Mouse (Mus musculus) kidney, embryonic 16.5 days (tissue): ENCODE measurements around the gene 4930524B15Rik. TPM values are rescaled to one million over a fixed set of nuclear protein-coding genes. Genes with fewer than 3 reads are reported as not detected.
"Not testable (repeated sequence)": the region's sequence is repeated elsewhere in the genome, so short reads cannot be mapped to it uniquely, and the experiment has no call there.

Source experiments
- ATAC-seq: fragments of 200-750 bp; cut with Nextera tagmentation; 2 replicates; pipeline ENCODE4 v1.8.0; 2017; ENCODE audit warnings: moderate TSS enrichment; ENCODE audit not compliant: low FRiP score, low TSS enrichment
- H3K27ac ChIP-seq: fragments of 300-500 bp; sonication (generic); 2 replicates; pipeline ENCODE4 v1.5.1; 2014; ENCODE audit warnings: low read length
- H3K27me3 ChIP-seq: fragments of 300-500 bp; sonication (generic); 2 replicates; pipeline ENCODE4 v1.6.1; 2014; ENCODE audit warnings: low read length, control low read depth, mixed read lengths; ENCODE audit not compliant: insufficient read depth
- H3K36me3 ChIP-seq: fragments of 300-500 bp; sonication (generic); 2 replicates; pipeline ENCODE4 v1.6.1; 2014; ENCODE audit warnings: low read length, control low read depth, mixed read lengths; ENCODE audit not compliant: insufficient read depth
- H3K4me1 ChIP-seq: fragments of 300-500 bp; sonication (generic); 2 replicates; pipeline ENCODE4 v1.6.1; 2014; ENCODE audit warnings: low read length, control low read depth, mixed read lengths; ENCODE audit not compliant: insufficient read depth
- H3K4me2 ChIP-seq: fragments of 300-500 bp; sonication (generic); replicated peaks from 2 replicates; pipeline ENCODE4 v1.6.1; 2014; ENCODE audit warnings: low read depth, low read length
- H3K4me3 ChIP-seq: fragments of 300-500 bp; sonication (generic); 2 replicates; pipeline ENCODE4 v1.5.1; 2014; ENCODE audit warnings: mild to moderate bottlenecking, low read length
- H3K9ac ChIP-seq: fragments of 300-500 bp; sonication (generic); replicated peaks from 2 replicates; pipeline ENCODE4 v1.6.1; 2014; ENCODE audit warnings: low read length
- H3K9me3 ChIP-seq: fragments of 300-500 bp; sonication (generic); 2 replicates; pipeline ENCODE4 v1.6.1; 2016; ENCODE audit warnings: low read length, control low read depth
- WGBS: fragments of 180-500 bp; shearing (Covaris S2); extraction: QIAGEN DNeasy Blood & Tissue Kit; methylation state at CpG from one replicate; pipeline ENCODE4 v1.1.7; 2014; 5-methylcytosine and 5-hydroxymethylcytosine counted together
- polyA plus RNA-seq: library from polyadenylated mRNA; unstranded; fragments of >200 nt; fragmentation: Nextera tagmentation; extraction: Ambion mirVana; gene quantifications from 2 replicates; pipeline ENCODE4 v1.2.1, GENCODE M21; 2015

4930524B15Rik gene
- polyA plus RNA-seq, 1 experiment from 2014 or later = not detected

DNA sequence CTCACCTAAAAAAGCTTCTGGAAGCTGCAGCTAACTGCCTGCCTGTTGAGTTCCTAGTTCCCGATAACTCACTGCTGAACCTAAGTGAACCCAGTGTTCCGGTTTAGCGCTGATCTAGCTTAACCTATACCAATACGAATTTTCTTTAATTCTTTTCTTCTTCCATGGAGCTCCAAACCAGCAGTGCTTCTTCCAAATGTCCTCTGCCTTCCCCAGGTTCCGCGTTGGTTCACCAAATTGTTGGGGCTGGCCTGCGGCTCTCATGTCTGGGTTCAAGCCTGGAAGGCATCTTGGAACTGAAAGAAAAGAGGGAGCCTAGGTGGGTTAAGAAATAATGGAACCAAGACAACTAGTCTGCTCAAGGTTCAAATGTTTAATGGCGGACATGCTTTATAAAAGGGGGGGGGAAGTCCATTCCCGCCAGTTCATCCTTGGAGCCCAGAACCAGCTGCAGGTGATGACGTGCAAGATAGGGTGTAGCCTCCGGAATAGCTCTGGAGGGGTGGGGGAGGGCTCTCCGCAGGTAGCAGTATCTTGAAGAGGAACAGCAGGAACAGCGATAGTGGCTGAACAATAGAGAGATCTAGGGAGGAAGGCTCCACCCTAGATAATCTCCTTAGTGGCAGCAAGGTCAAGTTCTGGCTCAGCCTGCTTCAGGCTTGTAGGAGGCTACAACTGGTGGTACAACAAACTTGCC, 17.0 kb downstream of the 4930524B15Rik start:
- WGBS = 87% methylated on average over 13 of the region's 13 CpGs
- not testable (repeated sequence) for H3K27me3 ChIP-seq, H3K9me3 ChIP-seq, ATAC-seq, H3K4me3 ChIP-seq, H3K9ac ChIP-seq, H3K27ac ChIP-seq, H3K4me2 ChIP-seq, H3K4me1 ChIP-seq, H3K36me3 ChIP-seq

DNA sequence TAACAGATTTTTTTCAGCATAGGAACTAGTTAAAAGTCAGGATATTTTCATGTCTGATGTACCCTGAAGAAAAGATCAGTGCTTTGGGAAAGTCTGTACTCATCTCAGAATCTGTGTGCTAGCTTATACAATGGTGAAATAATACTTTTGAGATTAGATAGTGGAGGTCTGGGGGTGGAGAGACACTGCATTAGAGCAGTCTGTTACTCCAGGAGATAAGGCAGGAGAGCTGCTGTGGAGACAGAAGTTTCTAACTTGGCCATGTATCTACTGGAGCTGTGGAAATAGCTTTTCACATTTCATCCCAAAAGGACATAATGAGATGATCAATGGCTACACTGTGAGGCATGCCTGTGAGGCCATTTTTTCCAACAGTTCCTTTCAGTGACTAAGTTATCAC, 17.9 kb downstream of the 4930524B15Rik start:
- H3K9me3 ChIP-seq = peaks cover 7% of the 10 kb centered on the region; the same call in 1 of the 2 replicates
- H3K36me3 ChIP-seq = no peaks in the 10 kb centered on the region
- no peaks in the 10 kb centered on the region for H3K27me3 ChIP-seq
- no peaks in the 10 kb centered on the region for H3K4me1 ChIP-seq
- H3K4me3 ChIP-seq = no peak overlapping the region
- no peak overlapping the region for H3K9ac ChIP-seq
- no peak for ATAC-seq
- H3K4me2 ChIP-seq = no peak overlapping the region
- no peak overlapping the region for H3K27ac ChIP-seq

DNA sequence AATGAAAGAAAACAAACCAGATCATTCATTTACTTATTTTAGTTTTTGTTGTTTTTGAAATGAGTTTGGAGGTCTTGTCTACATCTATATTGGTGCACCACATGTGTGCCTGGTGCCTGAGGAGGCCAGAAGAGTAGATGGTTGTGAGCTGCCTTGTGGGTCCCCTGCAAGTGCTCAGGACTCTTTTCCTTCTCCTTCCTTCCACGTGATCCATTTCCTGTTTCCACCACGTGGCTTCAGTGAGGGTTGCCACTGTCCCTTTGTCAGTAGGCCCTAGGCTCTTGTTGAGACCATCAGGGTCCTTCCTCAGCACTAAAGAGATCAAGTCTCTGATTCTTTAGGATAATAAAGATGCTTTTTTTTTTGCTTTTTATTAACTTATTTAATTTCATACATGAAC, 19.4 kb downstream of the 4930524B15Rik start:
- peaks cover 4% of the 10 kb centered on the region; the same call in 1 of the 2 replicates for H3K9me3 ChIP-seq
- H3K4me3 ChIP-seq = no peak overlapping the region
- no peaks in the 10 kb centered on the region for H3K4me1 ChIP-seq
- no peak overlapping the region for H3K9ac ChIP-seq
- H3K4me2 ChIP-seq = no peak overlapping the region
- no peaks in the 10 kb centered on the region for H3K27me3 ChIP-seq
- no peaks in the 10 kb centered on the region for H3K36me3 ChIP-seq
- ATAC-seq = no peak
- H3K27ac ChIP-seq = no peak overlapping the region
- 62% methylated on average over 2 of the region's 2 CpGs for WGBS

DNA sequence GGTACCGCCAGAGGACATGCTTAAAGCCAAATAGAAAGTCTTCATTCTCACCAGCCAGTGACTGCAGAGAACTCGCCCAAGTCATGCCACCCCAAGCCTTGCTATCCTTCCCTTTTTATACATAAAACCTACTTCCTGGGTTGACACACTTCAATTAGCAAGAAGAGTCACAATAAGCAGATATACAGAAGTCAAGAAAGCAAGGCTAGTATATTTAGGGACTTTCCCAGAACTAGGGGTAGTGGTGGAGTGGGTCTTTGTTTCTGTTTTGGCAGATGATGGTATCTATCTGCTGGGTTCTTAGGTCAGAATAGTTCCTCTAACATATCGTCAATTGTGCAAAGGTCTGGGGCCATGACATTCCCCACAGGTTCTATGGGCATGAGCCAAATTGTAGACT, 27.1 kb downstream of the 4930524B15Rik start:
- no peaks in the 10 kb centered on the region for H3K27me3 ChIP-seq
- ATAC-seq = no peak
- H3K9ac ChIP-seq = no peak overlapping the region
- no peak overlapping the region for H3K27ac ChIP-seq
- H3K4me2 ChIP-seq = no peak overlapping the region
- WGBS = 94% methylated on average over 3 of the region's 3 CpGs
- H3K36me3 ChIP-seq = no peaks in the 10 kb centered on the region
- H3K4me3 ChIP-seq = no peak overlapping the region
- no peaks in the 10 kb centered on the region for H3K4me1 ChIP-seq
- no peaks in the 10 kb centered on the region for H3K9me3 ChIP-seq

DNA sequence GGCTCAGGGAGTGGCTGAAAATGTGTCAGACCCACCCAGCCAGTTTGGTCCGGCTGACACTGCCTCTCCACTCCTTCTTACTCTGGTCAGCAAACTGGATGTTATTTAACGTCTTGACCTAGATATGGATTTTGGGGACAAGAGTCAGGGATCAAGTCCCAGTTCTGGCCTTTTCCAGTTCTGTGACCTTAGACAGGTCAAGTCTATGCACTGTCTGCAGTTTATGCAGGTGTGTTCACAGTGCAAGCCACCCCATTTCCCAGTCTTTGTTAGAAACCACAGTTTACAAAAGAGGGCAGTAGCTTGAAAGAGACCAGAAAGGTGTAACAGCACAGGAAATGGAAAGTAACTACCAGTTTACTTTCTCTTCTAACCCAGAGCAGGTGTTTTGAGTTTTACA, 34.3 kb downstream of the 4930524B15Rik start:
- Histone ChIP-seq H3K4me1 (peaks cover 18% of the 10 kb centered on the region), H3K9me3 (no peaks in the 10 kb centered on the region), H3K4me3 (no peak overlapping the region), H3K36me3 (no peaks in the 10 kb centered on the region), H3K27me3 (no peaks in the 10 kb centered on the region), H3K9ac (no peak overlapping the region), H3K27ac (no peak overlapping the region), H3K4me2 (no peak overlapping the region)
- WGBS = 43% methylated on average over 2 of the region's 2 CpGs
- ATAC-seq = no peak

DNA sequence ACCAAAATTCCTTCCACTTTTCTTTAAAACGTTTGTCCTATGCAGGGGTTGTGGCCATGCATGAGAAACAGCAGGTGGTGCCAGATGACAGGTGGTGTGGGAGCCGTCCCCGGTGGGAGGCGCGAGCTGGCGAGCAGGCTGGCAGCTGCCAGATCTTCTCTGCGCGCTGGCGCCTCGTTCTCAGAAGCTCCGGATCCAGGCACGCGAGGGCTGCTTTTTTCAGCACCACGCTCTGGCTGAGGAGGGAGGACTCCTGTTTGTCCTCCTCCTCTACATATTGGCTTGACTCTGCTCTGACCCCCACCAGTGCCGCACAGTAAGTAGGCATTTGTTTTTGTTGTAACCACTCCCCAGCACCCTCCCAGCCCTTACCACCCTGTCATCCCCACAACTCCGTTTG, 34.9 kb downstream of the 4930524B15Rik start, which contains the start of gene Nsg2:
TSS of gene Nsg2 (plus strand) at position 183 of the 400 bp plus-strand sequence.
- H3K4me1 ChIP-seq = peaks cover 18% of the 10 kb centered on the region
- H3K4me3 ChIP-seq = peak within 1 kb of the TSS; percentile 21
- peak; percentile 92 for ATAC-seq
- no peaks in the 10 kb centered on the region for H3K27me3 ChIP-seq
- H3K27ac ChIP-seq = no peak within 1 kb of the TSS
- peak within 1 kb of the TSS; percentile 45 for H3K4me2 ChIP-seq
- peak within 1 kb of the TSS; percentile 12; the same call in 1 of the 2 replicates for H3K9ac ChIP-seq
- H3K9me3 ChIP-seq = no peaks in the 10 kb centered on the region
- H3K36me3 ChIP-seq = no peaks in the 10 kb centered on the region
- WGBS = under 1% methylated on average over 15 of the region's 16 CpGs

DNA sequence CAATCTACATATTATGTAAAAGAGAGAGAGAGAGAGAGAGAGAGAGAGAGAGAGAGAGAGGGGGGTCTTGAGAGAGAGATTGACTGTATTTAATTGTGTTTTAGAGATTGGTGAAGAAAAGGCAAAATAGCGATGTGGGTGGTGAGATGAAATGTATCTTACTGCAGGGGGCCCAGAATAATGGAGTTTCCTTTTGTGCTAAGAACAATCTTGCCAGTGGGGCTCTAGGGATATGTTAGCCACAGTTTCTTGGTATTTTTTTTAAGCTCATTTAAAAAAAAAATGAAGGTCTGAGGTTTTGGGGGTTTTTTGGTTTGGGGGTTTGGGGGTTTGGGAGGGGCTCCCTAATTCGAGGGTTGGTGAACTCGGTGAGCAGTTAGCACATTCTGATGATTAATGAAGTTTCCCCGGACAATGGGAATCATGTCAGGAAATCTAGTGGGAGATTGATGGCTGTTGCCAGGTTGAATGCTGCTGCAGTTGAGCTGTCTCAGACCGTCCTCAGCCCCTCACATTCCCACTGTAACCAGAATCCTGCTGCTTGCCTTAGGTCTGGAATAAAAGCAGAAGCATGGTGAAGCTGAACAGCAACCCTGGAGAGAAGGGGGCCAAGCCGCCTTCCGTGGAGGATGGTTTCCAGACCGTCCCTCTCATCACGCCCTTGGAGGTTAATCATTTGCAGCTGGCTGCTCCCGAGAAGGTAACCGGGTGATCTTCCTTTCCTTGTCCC, 36.0 kb downstream of the 4930524B15Rik start:
- H3K36me3 ChIP-seq = no peaks in the 10 kb centered on the region
- H3K9ac ChIP-seq = 0 out of 2 replicates have a peak overlapping the region, but pooled peaks have one; percentile 1
- no peaks in the 10 kb centered on the region for H3K27me3 ChIP-seq
- no peak for ATAC-seq
- peaks cover 18% of the 10 kb centered on the region for H3K4me1 ChIP-seq
- H3K9me3 ChIP-seq = no peaks in the 10 kb centered on the region
- H3K4me3 ChIP-seq = no peak overlapping the region
- H3K27ac ChIP-seq = no peak overlapping the region
- H3K4me2 ChIP-seq = peak overlapping the region; percentile 31
- 4% methylated on average over 11 of the region's 11 CpGs for WGBS

DNA sequence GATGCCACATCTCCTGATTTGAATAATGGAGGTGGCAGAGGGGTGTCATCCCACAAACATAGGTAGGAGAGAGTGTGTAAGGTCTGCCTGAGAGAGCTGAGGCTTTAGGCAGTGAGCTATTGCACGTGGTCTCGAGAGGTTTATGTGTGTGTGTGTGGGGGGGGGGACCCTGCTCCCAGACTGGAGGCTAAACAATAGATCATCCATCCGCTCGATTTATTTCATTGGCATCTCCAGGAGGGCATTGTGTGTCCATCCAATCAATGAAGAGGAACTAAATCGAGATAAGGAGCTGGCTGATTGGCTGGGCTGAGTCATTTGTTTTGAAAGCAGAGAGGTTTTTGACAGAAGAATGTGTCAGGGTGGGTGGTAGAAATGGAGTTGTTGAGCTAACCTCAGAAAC, 37.3 kb downstream of the 4930524B15Rik start:
- H3K4me3 ChIP-seq = no peak overlapping the region
- no peak for ATAC-seq
- H3K36me3 ChIP-seq = no peaks in the 10 kb centered on the region
- 0 out of 2 replicates have a peak overlapping the region, but pooled peaks have one; percentile 28 for H3K9ac ChIP-seq
- H3K27me3 ChIP-seq = no peaks in the 10 kb centered on the region
- H3K4me1 ChIP-seq = peaks cover 18% of the 10 kb centered on the region
- no peak overlapping the region for H3K27ac ChIP-seq
- 0 out of 2 replicates have a peak overlapping the region, but pooled peaks have one; percentile 12 for H3K4me2 ChIP-seq
- WGBS = 12% methylated on average over 5 of the region's 5 CpGs
- peaks cover 10% of the 10 kb centered on the region for H3K9me3 ChIP-seq

DNA sequence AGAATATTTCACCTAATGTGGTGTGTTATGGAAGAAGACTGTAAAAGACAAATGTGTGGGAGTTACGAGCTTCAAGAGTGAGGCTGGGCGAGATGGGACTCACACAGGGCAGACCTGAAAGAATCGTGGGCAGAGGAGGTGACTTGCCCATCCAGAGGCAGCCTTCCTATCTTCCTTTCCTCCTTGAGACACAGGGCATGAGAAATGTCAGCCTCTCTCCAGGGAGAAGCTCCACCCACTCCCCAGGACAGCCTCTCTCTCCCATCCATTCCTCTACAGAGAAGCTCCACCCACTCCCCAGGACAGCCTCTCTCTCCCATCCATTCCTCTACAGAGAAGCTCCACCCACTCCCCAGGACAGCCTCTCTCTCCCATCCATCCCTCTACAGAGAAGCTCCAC, 42.7 kb downstream of the 4930524B15Rik start:
- not testable (repeated sequence) for H3K9ac ChIP-seq, H3K36me3 ChIP-seq, ATAC-seq, H3K4me2 ChIP-seq, H3K9me3 ChIP-seq, H3K27ac ChIP-seq, H3K4me3 ChIP-seq, H3K27me3 ChIP-seq
- 86% methylated on average over 3 of the region's 3 CpGs for WGBS
- peaks cover 17% of the 10 kb centered on the region for H3K4me1 ChIP-seq

DNA sequence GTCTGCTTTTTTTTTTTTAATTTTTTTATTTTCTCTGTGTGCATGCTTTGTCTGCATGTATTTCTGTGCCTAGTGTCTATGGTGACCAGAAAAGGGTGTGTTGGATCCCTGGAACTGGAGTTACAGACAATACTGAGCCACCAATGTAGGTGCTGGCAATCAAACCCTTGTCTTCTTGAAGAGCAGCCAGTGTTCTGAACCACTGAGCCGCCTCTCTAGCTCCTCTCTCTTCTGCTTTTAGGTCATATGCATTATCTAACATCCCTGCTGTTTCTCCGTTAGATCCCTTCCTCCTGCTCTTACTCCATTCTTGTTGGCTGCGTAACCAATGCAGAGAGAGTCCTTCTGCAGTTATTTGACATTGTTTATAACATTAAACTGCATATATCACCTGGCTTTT, 43.5 kb downstream of the 4930524B15Rik start:
- 86% methylated on average over 3 of the region's 3 CpGs for WGBS
- peaks cover 17% of the 10 kb centered on the region for H3K4me1 ChIP-seq
- H3K9ac ChIP-seq = no peak overlapping the region
- no peak overlapping the region for H3K27ac ChIP-seq
- H3K36me3 ChIP-seq = no peaks in the 10 kb centered on the region
- no peak for ATAC-seq
- H3K27me3 ChIP-seq = no peaks in the 10 kb centered on the region
- peaks cover 10% of the 10 kb centered on the region for H3K9me3 ChIP-seq
- no peak overlapping the region for H3K4me2 ChIP-seq
- no peak overlapping the region for H3K4me3 ChIP-seq
